Mouse (Mus musculus): ENCODE measurements at regions not wholly inside any gene's neighbourhood (a gene's known extent, or its start where the extent isn't known, plus 50 kb on each side); places are given as distances from the start of the nearest gene placed in this dataset.

DNA sequence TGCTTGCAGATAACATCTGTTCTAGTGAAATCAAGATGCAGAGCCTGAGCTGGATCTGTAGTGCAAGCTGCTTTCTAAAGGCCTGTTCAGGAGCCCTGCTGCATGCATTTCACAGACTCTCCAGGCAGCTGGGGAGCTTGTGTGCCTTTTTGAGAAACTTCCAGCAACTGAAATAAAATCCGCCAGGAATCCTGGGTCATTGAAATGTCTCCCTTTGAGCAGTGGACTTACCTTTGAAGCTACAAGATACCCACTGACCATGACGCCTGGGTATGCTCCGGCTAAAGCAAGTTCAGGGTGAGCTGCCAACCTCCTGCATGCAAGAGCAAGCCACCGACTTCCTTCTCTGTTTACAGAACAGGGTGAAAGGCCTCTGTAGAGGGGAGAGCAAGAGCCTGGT lies 278.7 kb downstream of the Cenpw start:
- H3K4me1 ChIP-seq (replicated peaks; ENCODE audit: control insufficient read depth, insufficient read depth, low read length): no peaks in the 10 kb centered on the region
- no peak overlapping the region for H3K4me2 ChIP-seq (replicated peaks; ENCODE audit: low read depth, low read length)
- no peaks in the 10 kb centered on the region for H3K36me3 ChIP-seq (ENCODE audit: control insufficient read depth, insufficient read depth, low read length)
- no peaks in the 10 kb centered on the region for H3K9me3 ChIP-seq (ENCODE audit: control insufficient read depth, low read length)
- WGBS: 38% methylated on average over 4 of the region's 4 CpGs
- ATAC-seq (ENCODE audit: low FRiP score) (peak; percentile 49; the same call in 1 of the 2 replicates), DNase-seq (ENCODE audit: low spot score) (peak; percentile 24)
- H3K9ac ChIP-seq (ENCODE audit: low read depth, low read length): no peak overlapping the region
- no peak overlapping the region for H3K27ac ChIP-seq (ENCODE audit: low read depth, low read length)
- H3K4me3 ChIP-seq (ENCODE audit: low read depth, low read length): no peak overlapping the region
- H3K27me3 ChIP-seq (ENCODE audit: control insufficient read depth, insufficient read depth, low read length): no peaks in the 10 kb centered on the region

- Histone ChIP-seq H3K9ac (ENCODE audit: low read depth, low read length) (no peak overlapping the region), H3K27me3 (ENCODE audit: control insufficient read depth, insufficient read depth, low read length) (no peaks in the 10 kb centered on the region), H3K4me2 (replicated peaks; ENCODE audit: low read depth, low read length) (no peak overlapping the region), H3K36me3 (ENCODE audit: control insufficient read depth, insufficient read depth, low read length) (no peaks in the 10 kb centered on the region), H3K9me3 (ENCODE audit: control insufficient read depth, low read length) (no peaks in the 10 kb centered on the region), H3K4me3 (ENCODE audit: low read depth, low read length) (no peak overlapping the region), H3K27ac (ENCODE audit: low read depth, low read length) (no peak overlapping the region), H3K4me1 (replicated peaks; ENCODE audit: control insufficient read depth, insufficient read depth, low read length) (no peaks in the 10 kb centered on the region)
- WGBS: 47% methylated on average over 1 of the region's 1 CpGs
- DNase-seq (ENCODE audit: low spot score) (no peak), ATAC-seq (ENCODE audit: low FRiP score) (no peak)
Observed at GRCm38 (mm10) chr10:29897780-29898363, 302.5 kb downstream of the Cenpw start.

GRCm38 (mm10) chr10:29864566-29864965 lies 328.9 kb upstream of the Rspo3 start:
- Histone ChIP-seq H3K4me3 (ENCODE audit: low read depth, low read length) (no peak overlapping the region), H3K4me2 (replicated peaks; ENCODE audit: low read depth, low read length) (no peak overlapping the region), H3K36me3 (ENCODE audit: control insufficient read depth, insufficient read depth, low read length) (no peaks in the 10 kb centered on the region), H3K9me3 (ENCODE audit: control insufficient read depth, low read length) (no peaks in the 10 kb centered on the region), H3K9ac (ENCODE audit: low read depth, low read length) (no peak overlapping the region), H3K27ac (ENCODE audit: low read depth, low read length) (no peak overlapping the region), H3K27me3 (ENCODE audit: control insufficient read depth, insufficient read depth, low read length) (no peaks in the 10 kb centered on the region), H3K4me1 (replicated peaks; ENCODE audit: control insufficient read depth, insufficient read depth, low read length) (no peaks in the 10 kb centered on the region)
- DNase-seq (ENCODE audit: low spot score) (no peak), ATAC-seq (ENCODE audit: low FRiP score) (no peak)

- Histone ChIP-seq H3K4me2 (replicated peaks; ENCODE audit: low read depth, low read length) (no peak overlapping the region), H3K4me3 (ENCODE audit: low read depth, low read length) (no peak overlapping the region), H3K27me3 (ENCODE audit: control insufficient read depth, insufficient read depth, low read length) (no peaks in the 10 kb centered on the region), H3K9ac (ENCODE audit: low read depth, low read length) (no peak overlapping the region), H3K36me3 (ENCODE audit: control insufficient read depth, insufficient read depth, low read length) (no peaks in the 10 kb centered on the region), H3K27ac (ENCODE audit: low read depth, low read length) (no peak overlapping the region), H3K4me1 (replicated peaks; ENCODE audit: control insufficient read depth, insufficient read depth, low read length) (no peaks in the 10 kb centered on the region), H3K9me3 (ENCODE audit: control insufficient read depth, low read length) (no peaks in the 10 kb centered on the region)
- DNase-seq (ENCODE audit: low spot score): no peak
- ATAC-seq (ENCODE audit: low FRiP score): no peak
- WGBS: 3% methylated on average over 2 of the region's 2 CpGs
Observed at GRCm38 (mm10) chr10:29855749-29856313, 320.2 kb upstream of the Rspo3 start.

GRCm38 (mm10) chr10:29852516-29852915 lies 316.8 kb upstream of the Rspo3 start:
- Histone ChIP-seq H3K4me1 (replicated peaks; ENCODE audit: control insufficient read depth, insufficient read depth, low read length) (no peaks in the 10 kb centered on the region), H3K36me3 (ENCODE audit: control insufficient read depth, insufficient read depth, low read length) (no peaks in the 10 kb centered on the region), H3K27ac (ENCODE audit: low read depth, low read length) (no peak overlapping the region), H3K27me3 (ENCODE audit: control insufficient read depth, insufficient read depth, low read length) (no peaks in the 10 kb centered on the region), H3K9me3 (ENCODE audit: control insufficient read depth, low read length) (no peaks in the 10 kb centered on the region), H3K9ac (ENCODE audit: low read depth, low read length) (no peak overlapping the region), H3K4me3 (ENCODE audit: low read depth, low read length) (no peak overlapping the region), H3K4me2 (replicated peaks; ENCODE audit: low read depth, low read length) (no peak overlapping the region)
- ATAC-seq (ENCODE audit: low FRiP score) (no peak), DNase-seq (ENCODE audit: low spot score) (no peak)
- WGBS: 60% methylated on average over 2 of the region's 2 CpGs

- Histone ChIP-seq H3K9ac (ENCODE audit: low read depth, low read length) (no peak overlapping the region), H3K4me3 (ENCODE audit: low read depth, low read length) (no peak overlapping the region), H3K27me3 (ENCODE audit: control insufficient read depth, insufficient read depth, low read length) (no peaks in the 10 kb centered on the region), H3K36me3 (ENCODE audit: control insufficient read depth, insufficient read depth, low read length) (no peaks in the 10 kb centered on the region), H3K4me2 (replicated peaks; ENCODE audit: low read depth, low read length) (no peak overlapping the region), H3K27ac (ENCODE audit: low read depth, low read length) (no peak overlapping the region), H3K9me3 (ENCODE audit: control insufficient read depth, low read length) (no peaks in the 10 kb centered on the region), H3K4me1 (replicated peaks; ENCODE audit: control insufficient read depth, insufficient read depth, low read length) (no peaks in the 10 kb centered on the region)
- DNase-seq (ENCODE audit: low spot score): no peak
- no peak for ATAC-seq (ENCODE audit: low FRiP score)
- 90% methylated on average over 5 of the region's 5 CpGs for WGBS
Observed at GRCm38 (mm10) chr10:29824939-29825658, 289.4 kb upstream of the Rspo3 start.

DNA sequence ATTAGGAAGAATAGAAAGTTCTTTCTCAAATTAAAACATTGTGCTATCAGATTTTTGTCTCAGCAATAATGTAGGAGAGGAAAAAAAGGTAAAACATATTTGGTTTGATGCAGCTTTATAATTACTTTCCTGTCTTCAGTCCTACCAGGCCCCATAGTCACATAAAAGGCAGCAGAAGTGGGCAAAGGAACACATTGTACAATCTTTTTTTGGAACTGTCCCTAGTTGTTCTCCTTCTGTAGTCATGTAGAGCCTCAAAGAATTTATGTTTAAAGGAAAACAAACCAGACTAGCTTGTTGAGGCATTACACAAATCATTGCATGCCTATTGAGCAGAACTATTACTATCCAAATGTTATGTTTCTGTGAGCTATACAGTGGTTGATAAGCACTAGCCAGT lies 288.7 kb upstream of the Rspo3 start:
- Histone ChIP-seq H3K4me1 (replicated peaks; ENCODE audit: control insufficient read depth, insufficient read depth, low read length) (no peaks in the 10 kb centered on the region), H3K27me3 (ENCODE audit: control insufficient read depth, insufficient read depth, low read length) (no peaks in the 10 kb centered on the region), H3K9me3 (ENCODE audit: control insufficient read depth, low read length) (no peaks in the 10 kb centered on the region), H3K4me2 (replicated peaks; ENCODE audit: low read depth, low read length) (no peak overlapping the region), H3K4me3 (ENCODE audit: low read depth, low read length) (no peak overlapping the region), H3K27ac (ENCODE audit: low read depth, low read length) (no peak overlapping the region), H3K9ac (ENCODE audit: low read depth, low read length) (no peak overlapping the region), H3K36me3 (ENCODE audit: control insufficient read depth, insufficient read depth, low read length) (no peaks in the 10 kb centered on the region)
- DNase-seq (ENCODE audit: low spot score): no peak
- ATAC-seq (ENCODE audit: low FRiP score): no peak

GRCm38 (mm10) chr10:29823177-29823576 lies 287.5 kb upstream of the Rspo3 start:
- H3K27me3 ChIP-seq (ENCODE audit: control insufficient read depth, insufficient read depth, low read length): no peaks in the 10 kb centered on the region
- DNase-seq (ENCODE audit: low spot score) (no peak), ATAC-seq (ENCODE audit: low FRiP score) (no peak)
- H3K4me2 ChIP-seq (replicated peaks; ENCODE audit: low read depth, low read length): no peak overlapping the region
- 85% methylated on average over 2 of the region's 2 CpGs for WGBS
- H3K4me1 ChIP-seq (replicated peaks; ENCODE audit: control insufficient read depth, insufficient read depth, low read length): no peaks in the 10 kb centered on the region
- no peak overlapping the region for H3K27ac ChIP-seq (ENCODE audit: low read depth, low read length)
- H3K9ac ChIP-seq (ENCODE audit: low read depth, low read length): no peak overlapping the region
- H3K36me3 ChIP-seq (ENCODE audit: control insufficient read depth, insufficient read depth, low read length): no peaks in the 10 kb centered on the region
- no peak overlapping the region for H3K4me3 ChIP-seq (ENCODE audit: low read depth, low read length)
- H3K9me3 ChIP-seq (ENCODE audit: control insufficient read depth, low read length): no peaks in the 10 kb centered on the region

All from hindbrain, embryonic 11.5 days (tissue).